Mouse (Mus musculus) forebrain, embryonic 11.5 days (tissue): Measurements from ENCODE around the gene Lsm10. TPM values are rescaled to one million over a fixed set of nuclear protein-coding genes. Genes with fewer than 3 reads are reported as not detected.

ENCODE experiments used
- ATAC-seq: fragments of 200-750 bp; cut with Nextera tagmentation; replicated peaks from 2 replicates; pipeline ENCODE4 v1.8.0; 2017; ENCODE audit warnings: moderate TSS enrichment; ENCODE audit not compliant: low FRiP score
- DNase-seq: peaks from one replicate; pipeline ENCODE4 v3.0.0-alpha.2; 2017; ENCODE audit warnings: low spot score
- H3K27ac ChIP-seq: fragments of 300-500 bp; sonication (generic); 2 replicates; pipeline ENCODE4 v1.5.1; 2014; ENCODE audit warnings: low read depth, low read length
- H3K27me3 ChIP-seq: fragments of 300-500 bp; sonication (generic); 2 replicates; pipeline ENCODE4 v1.6.1; 2014; ENCODE audit warnings: mild to moderate bottlenecking, low read length, mixed read lengths; ENCODE audit not compliant: control insufficient read depth, insufficient read depth
- H3K36me3 ChIP-seq: fragments of 300-500 bp; sonication (generic); 2 replicates; pipeline ENCODE4 v1.6.1; 2014; ENCODE audit warnings: mild to moderate bottlenecking, low read length, moderate library complexity, mixed read lengths; ENCODE audit not compliant: control insufficient read depth, insufficient read depth
- H3K4me1 ChIP-seq: fragments of 300-500 bp; sonication (generic); replicated peaks from 2 replicates; pipeline ENCODE4 v1.6.1; 2014; ENCODE audit warnings: low read length, mixed read lengths; ENCODE audit not compliant: control insufficient read depth, insufficient read depth
- H3K4me2 ChIP-seq: fragments of 300-500 bp; sonication (generic); 2 replicates; pipeline ENCODE4 v1.6.1; 2014; ENCODE audit warnings: low read depth, mild to moderate bottlenecking, low read length, moderate library complexity, mixed read lengths; ENCODE audit not compliant: severe bottlenecking
- H3K4me3 ChIP-seq: fragments of 300-500 bp; sonication (generic); 2 replicates; pipeline ENCODE4 v1.5.1; 2014; ENCODE audit warnings: low read depth, low read length
- H3K9ac ChIP-seq: fragments of 300-500 bp; sonication (generic); 2 replicates; pipeline ENCODE4 v1.6.1; 2014; ENCODE audit warnings: low read length
- H3K9me3 ChIP-seq: fragments of 300-500 bp; sonication (generic); 2 replicates; pipeline ENCODE4 v1.6.1; 2016; ENCODE audit warnings: low read length, mixed read lengths; ENCODE audit not compliant: control insufficient read depth
- WGBS: fragments of 180-500 bp; shearing (Covaris S2); extraction: QIAGEN DNeasy Blood & Tissue Kit; methylation state at CpG from one replicate; pipeline ENCODE4 v1.1.7; 2014; 5-methylcytosine and 5-hydroxymethylcytosine counted together
- polyA plus RNA-seq: library from polyadenylated mRNA; unstranded; fragments of >200 nt; fragmentation: Nextera tagmentation; extraction: Ambion mirVana; gene quantifications from 2 replicates; pipeline ENCODE4 v1.2.1, GENCODE M21; 2014

The Lsm10 gene
- polyA plus RNA-seq, 1 experiment from 2014 or later = 44.4 TPM

DNA sequence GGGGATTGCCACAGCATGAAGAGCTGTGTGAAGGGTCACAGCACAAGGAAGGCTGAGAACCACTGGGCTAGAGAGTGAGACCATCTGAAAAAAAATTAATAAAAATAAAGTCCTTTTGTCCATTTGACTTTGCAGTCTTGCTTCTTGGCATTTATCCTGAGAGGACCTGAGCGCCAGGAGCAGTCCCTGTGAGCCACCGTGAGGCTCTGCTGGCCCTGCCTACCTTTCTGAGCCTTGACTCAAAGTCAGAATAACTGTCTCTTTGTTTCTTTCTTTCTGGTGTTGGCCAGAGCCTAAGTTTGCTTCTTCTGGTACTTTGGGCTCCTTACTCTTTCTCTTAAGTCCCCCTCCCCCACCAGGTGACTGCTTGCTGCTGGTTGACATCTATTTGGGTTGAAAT lies 24.1 kb downstream of the Lsm10 start:
- H3K27ac ChIP-seq = no peak overlapping the region
- no peaks in the 10 kb centered on the region for H3K4me1 ChIP-seq
- no peak overlapping the region for H3K9ac ChIP-seq
- peaks cover 3% of the 10 kb centered on the region; the same call in 1 of the 2 replicates for H3K9me3 ChIP-seq
- no peaks in the 10 kb centered on the region for H3K27me3 ChIP-seq
- H3K36me3 ChIP-seq = peaks cover 3% of the 10 kb centered on the region; the same call in 1 of the 2 replicates
- DNase-seq (no peak), ATAC-seq (no peak)
- 98% methylated on average over 2 of the region's 2 CpGs for WGBS
- no peak overlapping the region for H3K4me2 ChIP-seq
- no peak overlapping the region for H3K4me3 ChIP-seq

DNA sequence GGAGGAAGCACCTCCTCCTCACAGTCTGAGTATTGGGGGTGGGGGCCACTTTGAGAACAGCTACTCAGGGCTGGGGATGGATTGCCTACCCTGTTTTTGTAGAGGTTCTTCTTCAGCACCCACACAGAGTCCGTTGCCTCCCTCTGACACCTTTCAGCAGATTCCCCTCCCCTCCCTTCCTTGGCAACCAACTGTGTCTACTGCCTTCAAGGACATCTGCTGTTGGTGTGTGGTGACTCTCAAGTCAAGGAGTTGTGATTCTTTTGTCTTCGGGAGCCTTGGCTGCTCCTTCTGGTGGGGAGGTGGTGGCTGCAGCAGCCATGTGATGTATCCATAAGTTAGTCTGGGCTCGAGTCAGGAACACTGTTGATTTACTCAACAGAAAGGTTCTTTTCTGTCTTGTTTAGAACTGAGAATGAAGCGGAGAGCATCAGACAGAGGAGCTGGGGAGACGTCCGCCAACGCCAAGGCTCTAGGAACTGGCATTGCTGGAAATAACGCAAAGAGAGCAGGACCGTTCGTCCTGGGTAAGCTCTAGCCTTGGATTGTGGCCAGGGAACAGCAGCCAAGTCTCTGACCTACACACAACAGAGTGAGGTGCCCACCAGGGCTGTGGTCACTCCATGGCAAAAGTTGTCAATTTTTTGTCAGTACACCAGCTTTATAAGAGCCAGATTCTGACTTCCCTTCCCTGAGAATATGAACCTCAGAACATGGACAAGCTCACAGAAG lies 27.1 kb downstream of the Lsm10 start:
- WGBS = 91% methylated on average over 10 of the region's 10 CpGs
- H3K27ac ChIP-seq = no peak overlapping the region
- peaks cover 3% of the 10 kb centered on the region; the same call in 1 of the 2 replicates for H3K36me3 ChIP-seq
- H3K27me3 ChIP-seq = no peaks in the 10 kb centered on the region
- no peak overlapping the region for H3K4me2 ChIP-seq
- no peaks in the 10 kb centered on the region for H3K4me1 ChIP-seq
- no peak for DNase-seq
- H3K4me3 ChIP-seq = no peak overlapping the region
- H3K9ac ChIP-seq = no peak overlapping the region
- peaks cover 3% of the 10 kb centered on the region; the same call in 1 of the 2 replicates for H3K9me3 ChIP-seq
- no peak for ATAC-seq

DNA sequence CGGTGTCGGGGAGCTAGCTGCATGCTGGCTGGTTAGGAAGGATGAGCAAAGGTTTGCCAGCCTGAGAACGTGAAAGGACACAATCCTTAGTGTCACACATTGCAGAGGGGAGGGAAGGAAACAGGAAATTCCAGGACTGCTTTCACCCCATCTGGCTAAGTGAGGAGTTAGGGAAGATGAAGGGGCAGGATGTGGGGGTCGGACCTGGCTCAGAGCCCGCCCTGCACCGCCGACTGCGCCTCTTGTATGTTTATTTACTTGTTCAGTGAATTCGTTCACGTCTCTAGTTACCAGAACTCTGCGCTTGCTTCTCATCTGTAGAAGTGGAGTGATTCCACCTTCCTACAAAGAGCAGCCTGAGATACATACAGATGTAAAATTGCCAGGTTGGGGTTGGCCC lies 34.1 kb downstream of the Lsm10 start:
- no peak overlapping the region for H3K4me2 ChIP-seq

DNA sequence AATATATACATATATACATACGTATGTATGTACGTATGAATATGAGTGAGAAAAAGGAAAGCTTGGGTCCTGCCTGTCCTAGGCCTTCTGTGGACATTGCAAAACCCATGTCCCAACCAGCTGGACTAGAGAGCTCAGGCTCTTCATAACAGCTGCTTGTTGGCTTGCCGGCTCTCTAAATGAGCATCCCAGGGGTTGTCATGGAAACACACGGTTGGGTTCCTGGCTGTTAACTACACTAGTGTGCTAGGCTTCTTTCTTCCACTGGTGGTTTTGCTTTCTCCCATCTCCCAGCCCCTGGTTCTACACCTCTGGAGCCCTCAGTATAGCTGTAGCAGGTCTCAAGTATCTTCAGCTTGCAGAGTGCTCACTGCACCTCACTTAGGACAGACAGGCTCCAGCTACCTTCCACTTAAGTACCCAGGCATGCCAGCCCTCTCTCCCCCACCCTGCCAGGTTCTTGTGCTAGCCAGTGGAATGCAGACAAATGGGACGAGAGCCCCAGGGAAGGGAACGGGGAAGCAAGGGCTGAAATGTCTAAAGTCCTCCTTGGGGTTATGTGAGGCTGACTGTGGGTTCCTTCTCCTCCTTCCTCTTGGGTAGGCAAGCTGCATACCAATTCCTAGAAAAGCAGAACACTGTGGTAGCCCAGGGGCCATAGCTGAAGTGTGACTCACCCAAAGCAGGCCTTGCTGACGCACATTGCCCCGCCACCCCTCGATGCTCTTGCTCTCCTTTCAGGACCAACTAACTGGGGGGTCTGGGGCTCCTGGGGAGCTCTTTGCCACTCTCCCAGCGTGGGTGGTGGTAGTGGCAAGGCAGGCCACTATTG lies 35.1 kb downstream of the Lsm10 start:
- H3K36me3 ChIP-seq = peaks cover 3% of the 10 kb centered on the region; the same call in 1 of the 2 replicates
- no peaks in the 10 kb centered on the region for H3K9me3 ChIP-seq
- no peak overlapping the region for H3K4me2 ChIP-seq
- WGBS = 58% methylated on average over 10 of the region's 10 CpGs
- no peak overlapping the region for H3K9ac ChIP-seq
- no peak overlapping the region for H3K27ac ChIP-seq
- no peak for DNase-seq
- no peak overlapping the region for H3K4me3 ChIP-seq
- H3K4me1 ChIP-seq = 0 out of 2 replicates have a peak, but pooled peaks cover 2% of the 10 kb centered on the region
- ATAC-seq = no peak
- no peaks in the 10 kb centered on the region for H3K27me3 ChIP-seq

More for the DNA sequence above, 34.1 kb downstream of the Lsm10 start:
- Histone ChIP-seq H3K27ac (no peak overlapping the region), H3K9ac (no peak overlapping the region), H3K4me3 (no peak overlapping the region), H3K9me3 (no peaks in the 10 kb centered on the region), H3K36me3 (peaks cover 3% of the 10 kb centered on the region; the same call in 1 of the 2 replicates), H3K27me3 (no peaks in the 10 kb centered on the region), H3K4me1 (0 out of 2 replicates have a peak, but pooled peaks cover 2% of the 10 kb centered on the region)
- ATAC-seq (no peak), DNase-seq (no peak)
- WGBS = 76% methylated on average over 11 of the region's 11 CpGs

DNA sequence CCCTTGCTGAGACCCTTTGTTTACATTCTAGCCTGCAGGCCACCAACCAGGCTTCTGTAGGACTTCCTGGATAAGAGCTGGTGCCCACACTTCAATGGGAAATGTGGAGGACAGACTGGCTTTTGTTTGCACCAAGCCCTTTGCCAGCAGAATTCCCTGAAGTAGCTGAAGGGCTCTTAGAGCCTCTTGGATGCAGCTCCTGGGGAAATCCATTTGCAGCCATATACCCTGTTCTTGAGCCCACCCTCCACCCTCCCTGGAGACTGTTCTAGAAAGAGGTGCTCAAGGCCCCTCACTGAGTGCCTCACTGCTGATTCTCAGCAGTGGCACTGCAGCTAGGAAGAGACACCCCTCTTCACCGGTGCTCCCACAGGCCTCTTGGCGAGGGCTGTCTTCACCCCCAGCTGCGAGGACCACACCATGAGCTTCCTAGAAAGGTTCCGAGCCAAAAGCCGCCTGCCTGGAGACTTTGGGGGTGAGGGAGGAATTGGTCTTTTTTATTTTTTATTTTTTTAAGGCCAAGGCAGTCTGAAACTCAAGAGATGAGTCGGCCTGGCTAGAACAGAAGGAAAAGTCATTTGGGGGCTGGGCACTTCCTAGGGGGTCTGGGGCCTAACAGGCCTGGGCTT lies 36.3 kb downstream of the Lsm10 start:
- no peaks in the 10 kb centered on the region for H3K9me3 ChIP-seq
- H3K27ac ChIP-seq = no peak overlapping the region
- H3K27me3 ChIP-seq = no peaks in the 10 kb centered on the region
- WGBS = 83% methylated on average over 6 of the region's 6 CpGs
- DNase-seq (no peak), ATAC-seq (no peak)
- no peak overlapping the region for H3K4me2 ChIP-seq
- H3K9ac ChIP-seq = no peak overlapping the region
- H3K36me3 ChIP-seq = peaks cover 5% of the 10 kb centered on the region; the same call in 1 of the 2 replicates
- H3K4me1 ChIP-seq = 0 out of 2 replicates have a peak, but pooled peaks cover 2% of the 10 kb centered on the region
- H3K4me3 ChIP-seq = no peak overlapping the region

DNA sequence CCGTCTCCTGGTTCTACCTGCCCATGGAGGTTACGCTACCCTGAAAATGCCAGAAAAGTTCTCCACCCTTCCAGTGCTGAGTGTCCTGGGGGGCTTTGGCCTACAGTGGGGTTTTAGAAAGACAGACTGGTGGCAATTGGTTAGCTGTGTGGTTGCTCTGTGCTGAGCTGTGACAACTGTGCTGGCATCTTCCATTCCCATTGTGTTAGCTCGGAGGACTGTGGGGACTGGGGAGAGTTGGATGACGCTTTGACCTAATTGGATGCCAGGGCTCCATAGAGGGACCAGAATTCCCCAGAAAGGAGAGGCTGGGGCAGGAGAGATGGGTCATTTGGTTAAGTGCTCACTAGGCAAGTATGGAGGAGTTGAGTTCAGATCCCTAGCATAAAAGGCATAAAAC lies 37.8 kb downstream of the Lsm10 start:
- no peak overlapping the region for H3K4me2 ChIP-seq
- H3K4me3 ChIP-seq = no peak overlapping the region
- DNase-seq (no peak), ATAC-seq (no peak)
- H3K27me3 ChIP-seq = no peaks in the 10 kb centered on the region
- 0 out of 2 replicates have a peak, but pooled peaks cover 2% of the 10 kb centered on the region for H3K4me1 ChIP-seq
- H3K9me3 ChIP-seq = no peaks in the 10 kb centered on the region
- H3K27ac ChIP-seq = no peak overlapping the region
- peaks cover 6% of the 10 kb centered on the region; the same call in 1 of the 2 replicates for H3K36me3 ChIP-seq
- H3K9ac ChIP-seq = no peak overlapping the region
- WGBS = 94% methylated on average over 4 of the region's 4 CpGs

DNA sequence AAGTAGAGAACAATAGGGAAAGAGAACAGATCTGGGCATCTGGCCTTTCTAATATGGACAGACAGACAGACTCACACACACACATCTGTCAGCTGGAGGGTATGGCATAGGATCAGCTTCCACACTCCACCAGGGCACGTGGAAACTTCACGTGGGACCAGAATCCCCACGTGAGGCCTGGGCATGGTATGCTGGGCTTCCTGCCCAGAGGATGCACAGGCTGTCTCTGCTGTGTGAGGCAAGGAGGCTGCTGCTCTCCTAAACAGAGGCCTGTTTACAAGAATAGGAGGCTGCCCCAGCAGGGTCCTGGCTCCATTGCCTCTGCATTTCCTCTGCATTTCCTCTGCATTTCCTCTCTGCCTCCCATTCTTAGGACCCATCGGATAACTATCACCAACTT lies 38.2 kb downstream of the Lsm10 start:
- no peak overlapping the region for H3K4me3 ChIP-seq
- H3K4me2 ChIP-seq = no peak overlapping the region
- no peak for ATAC-seq
- 92% methylated on average over 4 of the region's 4 CpGs for WGBS
- no peak overlapping the region for H3K27ac ChIP-seq
- 0 out of 2 replicates have a peak, but pooled peaks cover 2% of the 10 kb centered on the region for H3K4me1 ChIP-seq
- H3K9me3 ChIP-seq = no peaks in the 10 kb centered on the region
- H3K27me3 ChIP-seq = no peaks in the 10 kb centered on the region
- H3K9ac ChIP-seq = no peak overlapping the region
- H3K36me3 ChIP-seq = peaks cover 6% of the 10 kb centered on the region; the same call in 1 of the 2 replicates
- DNase-seq = no peak

DNA sequence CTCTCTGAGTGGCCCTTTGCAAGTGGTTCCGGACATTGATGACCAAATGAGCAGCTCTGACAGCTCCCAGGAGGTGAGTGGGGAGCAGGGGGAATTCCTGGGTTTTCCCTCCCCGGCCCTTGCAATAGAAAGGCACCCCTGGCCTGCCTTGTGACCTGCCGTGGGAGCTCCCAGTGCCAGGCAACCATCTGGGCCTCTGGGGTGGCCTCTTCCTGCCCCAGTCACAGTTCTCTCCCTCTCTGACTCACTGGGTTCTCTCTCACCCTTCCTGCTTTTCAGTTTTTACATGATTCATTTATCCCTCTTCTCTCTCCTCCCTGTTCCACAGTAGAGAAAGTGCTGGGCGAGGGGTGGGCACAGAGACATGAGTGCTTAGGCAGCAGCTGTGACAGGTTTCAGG lies 41.4 kb downstream of the Lsm10 start:
- 83% methylated on average over 4 of the region's 4 CpGs for WGBS
- Histone ChIP-seq H3K36me3 (peaks cover 6% of the 10 kb centered on the region; the same call in 1 of the 2 replicates), H3K4me1 (no peaks in the 10 kb centered on the region), H3K4me3 (no peak overlapping the region), H3K9me3 (no peaks in the 10 kb centered on the region), H3K27ac (no peak overlapping the region), H3K9ac (no peak overlapping the region), H3K4me2 (no peak overlapping the region), H3K27me3 (no peaks in the 10 kb centered on the region)
- no peak for DNase-seq
- no peak for ATAC-seq
